Mouse (Mus musculus) liver, postnatal 0 days (tissue): ENCODE results near the gene Il15ra. TPM values are rescaled to one million over a fixed set of nuclear protein-coding genes. Genes with fewer than 3 reads are reported as not detected.
"Not testable (repeated sequence)": the region's sequence is repeated elsewhere in the genome, so short reads cannot be mapped to it uniquely, and the experiment has no call there.

Source experiments
- ATAC-seq: fragments of 200-750 bp; cut with Nextera tagmentation; 2 replicates; pipeline ENCODE4 v1.8.0; 2017; ENCODE audit warnings: mild to moderate bottlenecking, moderate library complexity
- DNase-seq: peaks from one replicate; pipeline ENCODE4 v3.0.0-alpha.2; 2016
- H3K27ac ChIP-seq: fragments of 300-500 bp; sonication (generic); 2 replicates; pipeline ENCODE4 v1.5.1; 2014; ENCODE audit warnings: antibody characterized with exemption, moderate library complexity, mild to moderate bottlenecking, low read depth
- H3K27me3 ChIP-seq: fragments of 300-500 bp; sonication (generic); 2 replicates; pipeline ENCODE4 v1.6.1; 2014; ENCODE audit warnings: low read length, control low read depth, mixed read lengths; ENCODE audit not compliant: insufficient read depth
- H3K36me3 ChIP-seq: fragments of 300-500 bp; sonication (generic); replicated peaks from 2 replicates; pipeline ENCODE4 v1.6.1; 2014; ENCODE audit warnings: mild to moderate bottlenecking, control low read depth, low read length, moderate library complexity, mixed read lengths; ENCODE audit not compliant: insufficient read depth
- H3K4me1 ChIP-seq: fragments of 300-500 bp; sonication (generic); 2 replicates; pipeline ENCODE4 v1.6.1; 2014; ENCODE audit warnings: antibody characterized with exemption, mild to moderate bottlenecking, control low read depth; ENCODE audit not compliant: insufficient read depth
- H3K4me2 ChIP-seq: fragments of 300-500 bp; sonication (generic); 2 replicates; pipeline ENCODE4 v1.6.1; 2014; ENCODE audit warnings: low read depth, mild to moderate bottlenecking, low read length, moderate library complexity, mixed read lengths
- H3K4me3 ChIP-seq: fragments of 300-500 bp; sonication (generic); 2 replicates; pipeline ENCODE4 v1.5.1; 2014; ENCODE audit warnings: low read depth, low read length
- H3K9ac ChIP-seq: fragments of 300-500 bp; sonication (generic); replicated peaks from 2 replicates; pipeline ENCODE4 v1.6.1; 2014; ENCODE audit warnings: mild to moderate bottlenecking, moderate library complexity
- H3K9me3 ChIP-seq: fragments of 300-500 bp; sonication (generic); 2 replicates; pipeline ENCODE4 v1.6.1; 2016; ENCODE audit warnings: mild to moderate bottlenecking, control low read depth, low read length, mixed read lengths
- CTCF ChIP-seq: sonication (generic); IDR thresholded peaks from 2 replicates; pipeline ENCODE4 v1.5.1; 2016; ENCODE audit warnings: antibody characterized with exemption, low read depth
- EP300 ChIP-seq: IDR thresholded peaks from 2 replicates; pipeline ENCODE4 v1.6.1; 2016; ENCODE audit warnings: antibody characterized with exemption, low read depth, mild to moderate bottlenecking
- WGBS: fragments of 180-500 bp; shearing (Covaris S2); extraction: QIAGEN DNeasy Blood & Tissue Kit; methylation state at CpG from one replicate; pipeline ENCODE4 v1.1.7; 2014; ENCODE audit not compliant: insufficient replicate concordance; 5-methylcytosine and 5-hydroxymethylcytosine counted together
- polyA plus RNA-seq: library from polyadenylated mRNA; unstranded; fragments of >200 nt; fragmentation: Nextera tagmentation; extraction: Ambion mirVana; gene quantifications from 2 replicates; pipeline ENCODE4 v1.2.1, GENCODE M21; 2015

Il15ra gene
- polyA plus RNA-seq, 1 experiment from 2014 or later, result 31.1 TPM

DNA sequence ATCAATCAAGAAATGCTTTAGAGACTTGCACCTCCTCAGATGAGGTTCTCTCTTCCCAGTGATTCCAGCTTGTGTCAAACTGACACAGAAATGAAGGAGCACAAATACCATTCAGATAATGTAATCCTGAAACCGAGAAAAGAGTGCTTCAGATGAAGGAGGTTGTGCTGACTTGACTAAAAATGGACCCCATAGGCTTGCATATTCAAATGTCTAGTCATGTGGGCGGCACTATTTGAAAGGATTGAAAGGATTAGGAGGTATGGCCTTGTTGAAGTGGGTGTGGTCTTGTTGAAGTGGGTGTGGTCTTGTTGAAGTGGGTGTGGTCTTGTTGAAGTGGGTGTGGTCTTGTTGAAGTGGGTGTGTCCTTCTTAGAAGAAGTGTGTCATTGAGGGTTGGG is 5.2 kb upstream of the Il15ra start:
- Histone ChIP-seq H3K9me3 (no peaks in the 10 kb centered on the region), H3K4me1 (peaks cover 8% of the 10 kb centered on the region), H3K36me3 (no peaks in the 10 kb centered on the region), H3K4me3 (no peak overlapping the region), H3K4me2 (no peak overlapping the region), H3K27me3 (no peaks in the 10 kb centered on the region), H3K27ac (no peak overlapping the region), H3K9ac (no peak overlapping the region)
- no peak for ATAC-seq
- no peak for DNase-seq
- TF ChIP-seq EP300 (no peak), CTCF (no peak)
- 86% methylated on average over 2 of the region's 2 CpGs for WGBS

DNA sequence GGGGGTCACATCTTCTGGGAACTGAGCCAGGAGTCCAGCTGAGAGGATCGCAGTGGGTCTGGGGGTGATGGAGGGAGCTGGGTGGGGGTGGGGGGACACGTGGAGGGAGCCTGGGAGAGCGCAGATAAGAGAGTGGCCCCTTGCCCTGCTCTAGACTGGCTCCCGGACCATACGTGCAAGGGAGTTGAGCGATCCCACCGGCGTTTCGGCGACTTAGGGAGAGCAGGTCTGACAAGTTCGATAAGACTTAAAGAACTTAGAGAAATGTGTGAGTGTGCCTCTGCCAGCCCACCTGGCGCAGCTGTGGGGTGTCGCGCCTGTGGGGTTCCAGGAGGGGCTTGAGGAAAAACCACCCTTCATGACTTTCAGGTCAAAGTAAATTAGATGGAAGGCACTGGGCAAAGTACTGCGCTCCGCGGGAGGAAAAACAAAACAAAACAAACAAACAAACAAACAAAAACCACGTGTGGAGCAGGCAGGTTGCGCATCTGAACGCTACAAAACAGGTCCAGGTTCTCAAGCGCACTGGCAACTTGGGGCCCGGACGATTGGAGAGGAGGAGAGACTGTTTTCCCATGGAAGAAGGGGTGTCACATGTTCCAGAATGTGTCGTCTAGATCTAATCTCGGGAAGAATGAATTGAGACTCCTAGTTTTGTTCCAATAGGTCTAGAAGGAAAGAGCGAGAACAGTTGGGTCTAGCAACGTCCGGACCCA is 1.1 kb downstream of the Il15ra start:
- Histone ChIP-seq H3K9ac (peak overlapping the region; percentile 81), H3K4me2 (peak overlapping the region; percentile 86), H3K4me3 (peak overlapping the region; percentile 72), H3K27me3 (no peaks in the 10 kb centered on the region), H3K4me1 (peaks cover 38% of the 10 kb centered on the region), H3K27ac (peak overlapping the region; percentile 93), H3K36me3 (no peaks in the 10 kb centered on the region; the same call in 1 of the 2 replicates), H3K9me3 (no peaks in the 10 kb centered on the region)
- TF ChIP-seq CTCF (no peak), EP300 (no peak)
- DNase-seq (peak; percentile 44), ATAC-seq (peak; percentile 58)
- 5% methylated on average over 28 of the region's 28 CpGs for WGBS

DNA sequence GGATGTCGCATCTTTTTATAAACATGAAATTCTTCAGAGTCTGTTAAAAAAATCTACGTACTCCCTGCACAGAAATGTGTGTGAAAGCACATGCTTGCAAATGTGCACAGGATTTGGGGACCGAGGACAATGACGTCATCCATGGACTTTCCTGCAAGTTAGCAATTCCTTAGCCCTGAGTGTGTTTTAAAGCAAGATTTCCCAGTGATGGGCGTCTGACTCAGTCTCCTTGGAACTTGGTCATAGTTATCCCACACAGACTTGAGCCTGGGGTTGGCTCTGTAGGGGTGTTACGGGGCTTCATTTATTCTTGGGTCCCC is 1.6 kb downstream of the Il15ra start:
- Histone ChIP-seq H3K4me1 (peaks cover 38% of the 10 kb centered on the region), H3K9me3 (no peaks in the 10 kb centered on the region), H3K4me3 (peak overlapping the region; percentile 72), H3K36me3 (no peaks in the 10 kb centered on the region; the same call in 1 of the 2 replicates), H3K27me3 (no peaks in the 10 kb centered on the region), H3K27ac (peak overlapping the region; percentile 93; the same call in 1 of the 2 replicates), H3K4me2 (peak overlapping the region; percentile 86), H3K9ac (peak overlapping the region; percentile 81)
- ATAC-seq (no peak), DNase-seq (no peak)
- 50% methylated on average over 6 of the region's 6 CpGs for WGBS
- TF ChIP-seq CTCF (no peak), EP300 (no peak)

DNA sequence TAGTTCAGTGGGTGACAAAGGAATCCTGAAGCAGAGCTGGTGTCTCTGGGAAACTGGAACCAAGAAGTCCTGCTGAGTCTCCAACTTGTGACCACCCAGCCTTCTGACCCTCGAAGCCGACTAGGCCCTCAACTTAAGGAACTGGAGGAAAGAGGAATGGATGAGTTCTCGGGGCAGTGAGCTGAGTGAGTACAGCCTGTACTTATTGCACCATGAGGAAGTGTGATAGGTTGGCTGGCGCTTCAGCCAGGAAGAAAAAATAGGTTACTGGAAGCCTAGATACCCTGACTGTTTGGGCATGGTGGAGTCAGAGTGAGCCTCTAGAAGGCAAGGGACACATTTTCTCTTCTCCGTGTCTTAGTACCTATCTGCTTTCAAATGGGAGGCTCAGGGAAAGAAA is 3.4 kb downstream of the Il15ra start:
- TF ChIP-seq EP300 (peak; percentile 33; the same call in 1 of the 2 replicates), CTCF (no peak)
- peak; percentile 7; the same call in 1 of the 2 replicates for ATAC-seq
- H3K4me2 ChIP-seq, result peak overlapping the region; percentile 10
- H3K27me3 ChIP-seq, result no peaks in the 10 kb centered on the region
- peak; percentile 24 for DNase-seq
- H3K27ac ChIP-seq, result peak overlapping the region; percentile 69
- 30% methylated on average over 5 of the region's 5 CpGs for WGBS
- no peak overlapping the region for H3K4me3 ChIP-seq
- no peaks in the 10 kb centered on the region for H3K9me3 ChIP-seq
- H3K9ac ChIP-seq, result no peak overlapping the region
- H3K4me1 ChIP-seq, result peaks cover 41% of the 10 kb centered on the region
- H3K36me3 ChIP-seq, result no peaks in the 10 kb centered on the region; the same call in 1 of the 2 replicates

DNA sequence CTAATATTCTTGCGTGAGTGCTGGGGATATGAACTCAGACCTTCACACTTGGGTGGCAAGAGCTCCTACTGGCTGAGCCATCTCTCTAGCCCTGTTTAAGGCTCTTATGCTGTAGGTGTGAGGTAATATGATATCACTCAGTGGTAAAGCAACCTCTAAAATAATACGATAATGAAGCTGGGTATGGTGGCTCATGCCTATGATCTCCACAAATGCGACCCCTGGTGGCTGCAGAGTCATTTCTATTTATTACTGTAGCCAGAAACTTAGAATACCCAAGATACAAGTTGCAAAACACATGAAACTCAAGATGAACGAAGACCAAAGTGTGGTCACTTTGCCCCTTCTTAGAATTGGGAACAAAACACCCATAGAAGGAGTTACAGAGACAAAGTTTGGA is 5.0 kb downstream of the Il15ra start:
- H3K9me3 ChIP-seq, H3K27ac ChIP-seq, H3K4me2 ChIP-seq, ATAC-seq, H3K36me3 ChIP-seq, H3K27me3 ChIP-seq, H3K4me3 ChIP-seq, H3K9ac ChIP-seq: not testable (repeated sequence)
- DNase-seq, result peak; percentile 67
- 54% methylated on average over 4 of the region's 4 CpGs for WGBS
- peaks cover 38% of the 10 kb centered on the region for H3K4me1 ChIP-seq
- peak; percentile 64 for TF ChIP-seq CTCF

DNA sequence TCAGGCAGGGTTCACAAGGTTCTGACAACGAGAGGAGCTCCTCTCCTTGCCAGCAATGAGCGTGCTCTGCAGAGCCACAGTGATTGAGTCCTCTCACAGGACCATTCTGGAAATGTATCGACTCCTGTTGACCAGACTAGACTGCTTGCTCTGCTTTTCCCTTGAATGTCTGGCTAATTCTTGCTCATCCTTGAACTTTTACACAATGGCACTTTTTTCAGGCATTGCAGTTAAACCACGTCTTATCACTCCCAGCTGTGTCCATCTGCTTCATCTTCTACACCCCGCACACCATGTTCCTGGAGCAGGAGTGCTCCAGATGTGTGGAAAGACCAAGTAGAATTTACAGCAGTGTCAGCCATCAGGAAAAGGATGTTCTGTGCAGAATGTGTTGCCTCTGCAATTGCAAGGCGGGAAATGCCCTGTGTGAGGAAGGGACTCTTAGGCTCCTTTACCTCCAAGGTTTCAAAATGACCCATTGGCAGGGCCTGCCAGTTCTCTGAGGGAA is 7.4 kb downstream of the Il15ra start:
- no peak for TF ChIP-seq EP300
- no peak for TF ChIP-seq CTCF
- Histone ChIP-seq H3K4me2 (no peak overlapping the region), H3K4me1 (peaks cover 24% of the 10 kb centered on the region), H3K9me3 (no peaks in the 10 kb centered on the region), H3K27ac (peak overlapping the region; percentile 41), H3K4me3 (no peak overlapping the region), H3K9ac (no peak overlapping the region), H3K27me3 (no peaks in the 10 kb centered on the region), H3K36me3 (no peaks in the 10 kb centered on the region; the same call in 1 of the 2 replicates)
- no peak for DNase-seq
- 66% methylated on average over 6 of the region's 6 CpGs for WGBS
- ATAC-seq, result peak; percentile 13
